Mouse (Mus musculus) induced T-regulatory cell, adult 2 months (primary cell): Measurements from ENCODE around the gene Srpk1.
A peak's percentile ranks its signal among the peaks of the same experiment; 100 is the strongest.

ENCODE experiments used
- DNase-seq: peaks from one replicate; pipeline ENCODE4 v3.0.0-alpha.2; 2012; ENCODE audit warnings: low read depth

Gene Srpk1

DNA sequence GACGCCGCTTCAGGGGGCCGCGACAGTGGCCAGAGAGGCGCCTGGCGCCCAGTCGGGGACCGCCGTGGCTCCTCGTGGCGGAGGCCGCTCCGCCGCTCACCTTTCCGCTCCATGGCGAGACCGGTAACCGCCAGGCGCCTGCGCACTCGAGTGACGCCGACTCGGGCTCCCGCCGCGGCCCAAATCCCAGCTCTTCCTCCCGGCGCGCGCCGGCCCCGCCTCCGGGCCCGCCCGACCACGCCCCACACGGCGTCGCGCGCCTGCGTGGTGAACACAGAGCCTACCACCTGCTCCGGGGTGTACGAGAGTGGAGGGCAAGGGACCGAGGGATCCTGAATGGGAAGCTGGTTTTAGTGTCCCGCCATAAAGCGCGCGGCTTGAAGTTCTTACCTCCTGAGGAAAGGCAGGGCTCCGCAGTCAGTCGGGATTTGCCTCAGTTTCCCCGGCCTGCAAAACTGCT is at the start of gene Srpk1:
Gene Srpk1, minus strand, starts transcription at position 410 of the 460 bp plus-strand sequence.
- peak; percentile 95 for DNase-seq

DNA sequence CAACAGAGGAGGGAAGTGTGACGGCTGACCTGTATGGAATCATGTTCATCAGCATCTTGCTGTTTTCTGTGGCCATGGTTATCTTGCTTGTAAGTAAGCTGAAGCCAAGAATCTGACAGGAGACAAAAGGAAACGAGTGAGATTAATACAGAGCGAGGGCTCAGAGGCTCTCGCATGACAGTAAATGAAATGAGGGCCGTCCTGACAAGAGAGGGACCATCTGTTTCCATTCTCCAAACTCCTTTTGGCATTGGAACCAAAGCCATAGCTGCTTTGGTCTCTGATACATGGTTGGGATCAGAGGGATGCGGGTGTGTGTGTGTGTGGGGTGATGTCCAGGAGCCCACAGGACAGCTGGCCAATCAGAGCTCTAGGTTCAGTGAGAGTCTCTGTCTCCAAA is 37.1 kb upstream of the Srpk1 start:
- no peak for DNase-seq

DNA sequence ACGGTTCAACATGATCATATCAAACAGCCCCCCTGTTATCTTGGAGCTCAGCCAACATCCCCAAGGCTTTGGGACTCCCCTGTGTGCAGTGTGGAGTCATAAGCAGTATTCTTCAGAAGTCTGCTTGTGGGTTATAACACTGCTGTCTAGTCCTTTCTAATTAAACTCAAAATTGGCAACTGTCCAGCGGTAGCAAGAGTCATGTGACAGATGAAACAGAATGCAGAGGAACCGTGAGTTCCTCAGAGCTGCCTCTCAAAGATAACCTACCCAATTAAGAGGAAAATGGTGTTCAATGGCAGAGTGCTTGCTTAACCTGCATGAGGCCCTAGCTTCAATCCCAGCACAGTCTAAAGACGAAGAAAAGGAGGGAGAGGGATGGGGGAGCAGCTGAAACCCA is 35.4 kb upstream of the Srpk1 start:
- DNase-seq: peak; percentile 42

DNA sequence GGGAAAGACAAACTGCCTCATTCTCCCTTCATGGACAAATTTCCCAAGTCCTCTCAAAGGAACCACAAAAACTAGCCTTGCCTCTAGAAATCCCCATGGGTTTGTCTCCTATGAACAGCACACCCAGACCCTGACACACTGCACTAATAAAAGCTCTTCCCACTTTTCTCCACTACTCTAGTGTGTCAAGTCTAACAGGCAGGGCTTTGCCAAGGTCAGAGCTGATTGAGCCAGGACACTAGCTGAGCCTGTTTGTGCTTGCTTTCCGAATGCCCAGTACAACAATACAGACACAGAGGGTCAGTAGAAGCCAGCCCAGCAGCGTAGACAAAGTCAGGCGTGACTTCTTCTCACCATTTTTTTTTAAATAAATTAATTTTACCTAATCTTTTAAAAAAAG is 27.8 kb upstream of the Srpk1 start:
- no peak for DNase-seq

DNA sequence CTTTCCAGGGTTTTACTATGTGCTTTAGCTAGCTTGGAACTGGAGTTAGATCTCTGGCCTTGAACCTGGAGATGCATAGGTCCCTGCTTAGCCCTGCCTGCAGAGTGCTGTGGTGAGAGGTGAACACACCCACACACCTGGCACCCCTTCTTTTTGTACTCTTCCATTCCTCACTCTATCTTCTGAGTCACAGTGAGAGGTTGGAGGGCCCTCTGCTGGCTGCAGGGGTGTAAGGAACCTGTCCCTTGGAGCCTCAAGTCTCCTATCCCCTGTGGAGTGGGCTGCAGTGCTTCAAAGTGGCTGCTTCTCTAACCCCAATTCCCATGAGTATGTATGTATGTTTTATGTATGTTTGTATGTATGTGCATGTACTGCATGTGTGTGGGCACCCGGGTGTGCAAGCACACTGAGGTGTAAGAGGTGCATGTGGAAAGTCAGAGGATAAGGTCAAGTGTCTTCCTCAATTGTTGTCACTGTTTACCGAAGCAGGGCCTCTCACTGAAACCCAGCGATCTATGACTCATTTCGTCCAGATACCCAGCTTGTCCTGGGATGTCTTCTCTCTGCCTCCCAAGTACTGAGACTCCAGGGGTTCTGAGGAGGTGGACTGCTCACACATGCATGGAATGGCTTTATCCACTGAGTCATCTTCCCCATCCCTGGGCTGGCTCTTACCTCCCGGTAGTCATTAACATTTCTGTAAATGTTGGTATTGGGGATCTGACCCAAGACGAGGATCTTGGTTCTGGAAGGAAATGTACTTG is 26.3 kb upstream of the Srpk1 start:
- DNase-seq: peak; percentile 82

DNA sequence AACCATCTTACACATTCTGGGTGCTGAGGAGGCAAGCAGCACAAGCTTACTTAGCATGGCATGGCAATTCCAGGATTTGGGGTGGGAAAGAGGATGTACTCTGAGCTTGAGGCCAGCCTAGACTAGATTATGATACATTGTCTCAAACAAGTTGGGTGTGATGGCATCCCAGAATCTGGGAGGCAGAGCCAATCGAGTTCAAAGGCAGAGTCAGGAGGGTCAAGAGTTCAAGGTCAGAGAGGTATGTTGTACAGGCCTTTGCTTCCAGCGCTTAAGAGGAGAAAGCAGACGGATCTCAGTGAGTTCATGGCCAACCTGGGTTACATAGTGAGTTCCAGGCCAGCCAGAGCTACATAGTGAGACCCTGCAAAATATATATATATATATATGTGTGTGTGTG is 23.7 kb upstream of the Srpk1 start:
- DNase-seq: no peak

DNA sequence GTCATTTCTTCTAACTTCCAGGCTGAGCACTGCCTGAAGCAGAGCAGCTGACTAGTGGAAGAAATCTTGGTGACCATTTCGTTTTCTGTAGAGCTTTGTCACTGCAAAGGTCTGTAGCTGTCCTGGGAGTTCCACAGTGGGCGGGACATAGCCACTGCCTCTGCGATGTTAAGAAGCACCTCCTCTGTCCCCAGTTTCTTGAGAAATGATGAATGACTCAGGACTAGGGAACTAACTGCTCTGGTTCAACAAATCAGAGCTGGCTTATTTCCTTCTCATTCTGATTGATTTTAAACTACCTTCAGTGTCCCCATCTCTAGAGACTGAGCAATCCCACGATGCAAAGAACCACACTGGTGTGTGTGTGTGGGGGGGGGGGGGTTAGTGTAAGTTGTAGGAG is 21.6 kb upstream of the Srpk1 start:
- DNase-seq: no peak

DNA sequence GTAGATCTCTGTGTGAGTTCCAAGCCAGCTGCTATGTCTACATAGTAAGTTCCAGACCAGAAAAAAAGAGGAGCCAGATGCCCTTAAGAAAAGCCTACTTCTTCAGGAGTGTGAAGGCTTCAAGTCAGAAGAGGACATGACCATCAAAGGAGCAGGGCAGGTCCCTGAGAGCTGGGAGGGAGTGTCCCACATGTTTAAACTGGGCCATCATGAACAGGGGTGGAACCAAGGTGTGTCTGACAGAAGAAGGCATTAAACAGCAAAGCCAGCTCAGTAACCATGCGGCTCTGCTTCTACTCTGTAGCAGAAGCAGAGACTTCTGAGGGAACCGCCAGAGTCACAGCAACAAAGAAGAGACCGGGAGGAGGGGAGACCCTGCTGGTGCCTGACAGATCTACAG is 21.2 kb upstream of the Srpk1 start:
- no peak for DNase-seq

DNA sequence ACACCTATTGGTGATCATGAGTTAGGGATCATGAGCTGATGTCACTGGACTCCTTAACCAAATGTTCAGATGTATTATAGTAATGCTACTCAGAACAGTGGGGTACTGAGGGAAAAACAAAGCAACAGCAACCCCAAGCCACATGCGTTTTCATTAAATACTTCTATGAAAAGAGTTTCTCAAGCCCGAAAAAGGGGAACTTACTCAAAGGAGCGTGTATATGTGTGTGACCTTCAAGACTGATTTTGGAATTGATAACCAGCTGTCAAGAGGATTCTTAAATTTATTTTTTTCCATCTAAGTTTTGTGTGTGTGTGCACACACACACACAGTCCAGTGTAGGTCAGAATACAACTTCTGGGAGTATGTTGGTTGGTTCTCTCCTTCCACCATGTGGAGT is 17.6 kb upstream of the Srpk1 start:
- no peak for DNase-seq

DNA sequence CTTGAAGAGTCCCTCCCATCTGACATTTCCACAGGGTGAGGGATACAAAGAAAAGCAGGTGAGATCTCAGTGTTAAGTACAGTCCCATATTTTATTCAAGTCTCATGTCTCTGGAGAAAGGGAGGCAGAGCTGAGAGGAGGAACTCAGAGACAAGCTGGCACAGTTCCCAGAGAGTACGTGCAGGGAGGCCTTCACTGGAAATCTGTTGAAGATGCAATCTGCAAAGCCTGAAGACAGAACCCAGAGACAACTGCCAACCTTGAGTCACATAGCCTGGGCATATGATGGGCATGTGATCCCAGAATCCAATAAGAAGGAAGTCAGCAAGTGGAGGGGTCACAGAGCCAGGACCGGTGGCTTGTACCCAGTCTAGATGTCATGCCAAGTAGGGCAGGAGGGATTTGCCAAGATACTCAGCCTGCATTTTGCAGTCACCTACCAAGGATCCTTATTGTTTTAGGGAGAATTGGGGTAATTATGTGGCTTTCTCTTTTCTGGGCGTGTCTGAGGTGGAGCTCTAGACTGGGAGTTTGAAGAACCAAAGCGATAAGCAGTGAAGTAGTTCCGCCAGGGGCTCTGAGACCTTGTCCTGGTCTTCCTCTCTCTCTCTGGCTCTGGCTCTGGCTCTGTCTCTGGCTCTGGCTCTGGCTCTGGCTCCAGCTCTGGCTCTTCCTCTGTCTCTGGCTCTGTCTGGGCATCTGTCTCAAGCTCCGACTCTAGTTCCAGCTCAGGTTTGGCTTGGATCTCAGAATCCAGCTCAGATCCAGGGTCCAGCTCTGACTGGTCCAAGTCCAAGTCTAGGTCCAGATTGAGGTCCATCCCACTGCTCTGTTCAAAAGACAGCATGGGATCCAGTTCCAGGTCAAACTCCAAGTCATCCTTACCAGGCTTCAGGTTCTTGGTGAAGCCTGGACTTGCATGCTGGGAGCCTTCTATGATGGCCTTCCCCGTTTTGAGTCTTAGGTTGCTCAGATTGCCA is 15.5 kb upstream of the Srpk1 start:
- no peak for DNase-seq

DNA sequence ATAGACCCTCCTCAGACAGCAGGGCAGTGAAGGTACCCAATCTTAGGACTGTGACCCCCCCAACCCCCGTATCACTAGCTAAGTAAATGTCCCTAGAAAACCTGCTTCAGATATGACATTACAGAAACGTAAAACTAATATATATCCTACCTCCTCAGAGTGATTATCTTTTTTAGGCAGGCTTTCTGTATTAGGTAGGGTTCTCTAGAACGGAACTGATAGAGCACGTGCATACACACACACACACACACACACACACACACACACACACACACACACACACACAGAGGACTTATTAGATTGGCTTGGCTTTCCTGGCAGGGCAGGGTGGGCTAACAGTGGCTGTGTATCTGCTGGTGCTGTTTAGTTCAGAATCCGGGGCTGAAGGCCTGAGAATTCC is 13.3 kb upstream of the Srpk1 start:
- DNase-seq: no peak

DNA sequence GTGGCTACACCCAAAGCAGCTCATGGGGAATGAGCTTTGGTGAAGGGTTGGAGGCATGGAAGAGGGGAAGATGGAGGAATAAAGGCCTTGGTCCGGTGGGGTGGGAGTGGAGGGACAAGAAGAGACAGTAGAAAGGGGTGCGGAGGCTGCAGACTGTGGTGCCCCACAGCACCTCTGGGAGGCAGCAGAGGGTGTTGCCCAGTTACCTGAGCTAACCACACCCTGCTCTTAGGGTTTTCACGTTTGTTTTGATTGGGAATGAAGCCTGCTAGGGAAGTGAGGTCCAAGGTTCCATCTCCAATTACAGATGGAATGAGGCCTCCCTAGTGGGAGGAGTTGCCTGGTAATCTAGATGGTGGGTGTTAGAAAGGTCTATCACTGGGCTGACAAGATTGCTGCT is 6.6 kb upstream of the Srpk1 start:
- DNase-seq: no peak

DNA sequence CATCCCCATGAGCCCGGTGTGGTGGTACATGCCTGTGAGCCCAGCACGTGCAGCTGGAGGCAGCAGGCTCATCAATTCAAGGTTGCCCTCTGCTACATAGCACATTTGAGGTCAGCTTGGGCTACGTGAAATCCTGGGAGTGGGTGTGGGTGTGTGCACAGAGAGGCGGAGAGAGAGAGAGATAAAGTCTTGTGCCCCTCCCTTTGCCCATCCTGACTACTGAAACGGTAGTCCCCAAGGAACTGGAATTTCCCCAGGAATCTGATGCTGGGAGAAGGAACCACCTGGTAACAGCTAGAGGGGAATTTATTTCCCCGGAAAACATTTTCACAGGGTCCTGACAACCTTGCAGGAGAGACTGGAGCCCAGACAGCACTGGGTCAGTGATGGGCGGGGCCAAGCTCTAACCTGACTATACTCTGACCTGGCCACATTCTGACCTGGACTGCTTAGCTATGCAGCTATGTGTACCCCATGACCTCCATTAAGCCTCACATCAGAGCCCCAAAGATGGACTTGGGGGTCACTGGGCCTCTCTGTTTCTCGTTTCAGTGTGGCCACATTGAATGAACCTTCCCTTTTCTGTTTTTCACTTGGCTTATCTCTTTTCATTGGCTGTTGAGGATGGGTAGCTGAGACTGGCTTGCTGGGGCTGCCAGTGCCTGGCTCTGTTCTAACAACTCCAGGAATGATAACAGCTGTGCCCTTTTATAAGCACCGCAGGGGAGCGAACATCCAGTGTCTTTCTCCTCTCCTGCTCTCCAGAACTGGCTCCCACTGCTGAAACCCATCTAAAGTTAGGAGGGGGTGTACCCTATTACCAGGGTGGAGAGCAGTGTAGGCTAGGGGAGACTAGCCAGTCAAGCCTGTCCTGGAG is 6.0 kb upstream of the Srpk1 start:
- no peak for DNase-seq

DNA sequence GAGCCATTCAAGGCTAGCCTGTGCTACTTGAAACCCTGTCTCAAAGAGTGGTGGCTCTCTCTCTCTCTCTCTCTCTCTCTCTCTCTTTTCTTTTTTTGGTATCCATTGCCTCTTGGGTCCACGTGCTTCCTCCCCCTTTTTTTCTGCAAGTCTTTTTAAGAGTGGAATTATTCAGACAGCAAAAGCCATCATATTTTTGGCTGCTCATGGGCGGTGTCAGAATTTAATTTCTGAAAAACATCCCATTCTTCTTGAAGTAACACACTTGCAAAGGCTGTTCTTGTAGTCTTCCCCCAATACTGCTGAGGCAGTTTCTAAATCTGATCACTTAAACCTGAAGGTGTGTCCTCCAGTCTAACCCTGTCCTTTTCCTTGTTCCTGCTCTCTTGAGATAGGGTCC is 4.4 kb upstream of the Srpk1 start:
- no peak for DNase-seq

DNA sequence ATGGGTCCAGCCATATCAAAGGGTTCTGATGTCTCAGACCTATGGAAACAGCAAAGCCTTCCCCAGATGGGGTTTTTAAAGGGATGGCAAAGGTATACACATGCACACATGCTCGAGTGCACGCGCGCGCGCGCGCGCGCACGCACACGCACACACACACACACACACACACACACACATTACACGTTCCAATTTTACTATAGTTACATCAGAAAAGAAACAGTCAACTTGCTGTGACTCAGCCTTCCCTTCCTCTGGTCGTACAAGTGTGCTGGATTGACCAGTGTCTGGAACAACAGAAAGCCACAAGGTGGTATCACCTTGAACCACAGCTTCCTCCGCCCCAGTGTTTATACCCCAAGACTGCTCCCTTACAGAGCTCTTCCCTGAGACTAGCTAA is 2.8 kb upstream of the Srpk1 start:
- DNase-seq: peak; percentile 72

DNA sequence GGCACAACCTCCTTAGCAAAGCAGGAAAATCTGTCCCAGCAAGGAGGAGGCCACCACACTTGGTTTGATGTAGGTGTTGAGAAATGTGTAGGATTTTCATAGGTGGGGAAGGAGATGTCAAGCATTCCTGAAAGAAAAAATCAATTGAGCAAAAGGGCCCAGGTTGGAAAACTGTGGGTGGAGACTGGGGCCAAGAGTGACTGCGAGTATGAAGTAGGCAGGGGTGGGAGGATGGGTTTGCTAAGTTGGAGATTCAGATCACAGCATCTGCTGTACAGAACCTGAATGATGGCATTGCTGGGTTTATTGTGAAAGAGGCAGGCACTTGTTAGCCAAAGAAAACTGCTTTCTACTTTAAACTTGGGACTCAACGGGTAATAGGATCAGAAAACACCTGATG is 2.3 kb upstream of the Srpk1 start:
- DNase-seq: no peak

DNA sequence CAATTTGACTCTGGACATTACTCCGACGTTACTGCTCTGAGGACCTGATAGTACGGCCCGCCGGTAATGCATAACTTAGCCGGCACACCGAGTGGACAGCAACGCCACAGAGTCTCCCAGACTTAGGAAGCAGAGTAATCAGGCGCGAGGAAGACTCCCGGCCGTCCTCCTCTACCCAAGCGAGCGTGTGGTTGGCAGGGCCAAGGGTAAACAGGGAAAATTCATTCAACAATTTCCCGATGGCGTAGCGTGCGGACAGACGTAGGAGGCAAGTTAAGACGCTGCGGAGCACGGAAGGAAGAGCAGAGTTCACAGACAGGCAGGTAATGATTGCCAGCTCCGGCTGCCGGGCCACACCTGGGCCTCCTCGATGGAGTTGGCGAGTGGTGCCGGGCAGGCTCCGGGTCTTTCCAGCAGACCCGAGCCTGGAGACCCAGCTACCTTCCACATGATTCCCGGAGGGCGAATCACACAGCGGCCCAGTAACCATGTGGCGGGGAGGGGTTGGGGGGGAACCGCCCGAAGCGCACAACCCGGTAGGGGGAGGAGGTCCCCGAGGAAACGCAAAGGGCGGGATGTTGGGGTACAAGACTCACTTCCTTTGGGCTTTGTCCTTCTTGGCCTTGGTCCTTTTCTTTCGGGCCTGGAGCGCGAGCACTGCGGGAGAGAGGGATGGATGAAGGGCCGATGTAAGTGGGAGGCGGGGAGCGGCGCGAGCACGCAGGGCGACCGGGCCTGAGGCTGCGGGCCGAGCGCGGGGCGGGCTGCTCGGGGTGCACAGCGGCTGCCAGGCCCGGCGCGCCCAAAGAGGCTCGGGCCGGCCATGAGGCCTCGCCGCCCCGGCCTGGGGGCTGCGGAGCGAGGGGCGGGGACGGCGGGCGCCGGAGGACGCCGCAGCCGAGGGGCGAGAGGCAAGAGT is 869 bp downstream of the Srpk1 start:
- DNase-seq: peak; percentile 78

DNA sequence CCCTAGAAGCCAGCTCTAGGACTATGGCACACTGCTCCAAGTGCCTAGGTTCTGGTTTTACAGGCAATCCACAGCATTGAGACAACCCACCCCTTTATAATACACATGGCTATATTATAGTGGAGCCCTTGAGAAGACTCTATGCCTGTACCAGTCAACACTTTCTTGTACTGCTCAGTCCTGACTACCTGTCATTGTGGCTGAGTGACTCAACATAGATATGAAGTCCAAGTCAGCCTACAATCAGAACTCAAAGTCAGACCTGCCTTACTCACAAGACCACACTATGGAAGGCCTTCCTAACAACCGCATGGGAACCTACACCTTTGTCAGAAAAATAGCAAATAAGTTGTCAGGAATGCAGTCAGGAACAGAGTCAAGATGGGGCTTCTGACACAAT is 3.7 kb downstream of the Srpk1 start:
- no peak for DNase-seq

DNA sequence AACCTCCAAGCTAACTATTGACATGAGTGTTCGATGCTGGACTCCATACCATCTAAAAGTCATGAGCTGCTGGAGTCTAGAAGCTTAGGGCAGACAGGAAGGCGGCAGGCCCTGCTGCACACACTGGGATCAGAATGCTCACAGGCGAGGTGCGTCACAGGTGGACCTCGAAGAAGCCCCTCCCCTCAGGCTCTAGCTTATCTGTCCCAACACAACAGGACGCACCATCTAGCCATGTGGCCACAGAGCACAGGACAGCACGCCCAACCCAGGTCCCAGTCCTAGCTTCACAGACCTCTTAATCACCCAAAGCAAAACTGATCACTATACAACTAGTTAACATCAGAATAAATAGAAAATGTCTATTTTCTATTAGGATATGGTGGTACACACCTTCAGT is 4.4 kb downstream of the Srpk1 start:
- DNase-seq: peak; percentile 44

DNA sequence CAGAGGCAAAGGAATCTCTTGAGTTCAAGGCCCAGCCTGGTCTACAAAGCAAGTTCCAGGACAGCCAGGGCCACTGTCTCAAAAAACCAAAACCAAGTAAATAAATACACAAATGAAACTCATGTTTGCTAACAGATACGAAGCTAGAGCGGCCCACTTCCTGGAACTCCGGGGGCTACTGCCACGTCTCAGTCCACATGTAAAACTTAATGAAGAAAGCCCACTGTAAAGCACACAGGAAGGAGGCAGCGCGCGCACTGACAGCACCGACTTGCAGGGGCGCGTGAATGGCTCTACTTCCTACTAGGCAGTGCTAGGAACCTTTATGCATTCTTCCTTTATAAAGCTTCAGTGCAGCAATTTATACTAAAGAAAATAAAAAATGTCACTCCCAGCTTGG is 4.9 kb downstream of the Srpk1 start:
- peak; percentile 61 for DNase-seq

DNA sequence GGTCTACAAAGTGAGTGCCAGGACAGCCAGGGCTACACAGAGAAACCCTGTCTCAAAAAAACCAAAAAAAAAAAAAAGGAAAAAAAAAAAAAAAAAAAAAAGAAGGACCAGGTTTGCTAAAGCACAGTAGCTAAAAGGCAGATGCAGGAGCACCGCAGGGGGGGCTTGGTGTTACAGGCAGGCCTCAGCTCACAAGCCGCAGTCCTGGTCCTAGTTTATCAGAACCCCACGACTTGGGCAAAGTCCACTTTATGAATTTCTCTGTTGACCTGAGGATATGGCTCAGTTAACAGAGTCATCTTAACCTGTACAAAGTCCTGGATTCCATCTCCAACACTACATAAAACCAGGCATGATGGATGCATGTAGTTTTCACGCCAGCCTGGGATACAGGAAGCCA is 7.2 kb downstream of the Srpk1 start:
- no peak for DNase-seq
